Mouse (Mus musculus) hindbrain, postnatal 0 days (tissue): Measurements from ENCODE around the gene Ap2a1. TPM values are rescaled to one million over a fixed set of nuclear protein-coding genes. Genes with fewer than 3 reads are reported as not detected.
A peak's percentile ranks its signal among the peaks of the same experiment; 100 is the strongest.

Experiments
- ATAC-seq: fragments of 200-750 bp; cut with Nextera tagmentation; 2 replicates; pipeline ENCODE4 v1.8.0; 2017; ENCODE audit warnings: mild to moderate bottlenecking, moderate TSS enrichment, moderate library complexity
- DNase-seq: peaks from one replicate; pipeline ENCODE4 v3.0.0-alpha.2; 2015; ENCODE audit warnings: low spot score
- H3K27ac ChIP-seq: fragments of 300-500 bp; sonication (generic); 2 replicates; pipeline ENCODE4 v1.5.1; 2014; ENCODE audit warnings: mild to moderate bottlenecking
- H3K27me3 ChIP-seq: fragments of 300-500 bp; sonication (generic); 2 replicates; pipeline ENCODE4 v1.6.1; 2014; ENCODE audit warnings: low read length, mixed read lengths; ENCODE audit not compliant: insufficient read depth
- H3K36me3 ChIP-seq: fragments of 300-500 bp; sonication (generic); 2 replicates; pipeline ENCODE4 v1.6.1; 2014; ENCODE audit warnings: low read length, mixed read lengths; ENCODE audit not compliant: insufficient read depth
- H3K4me1 ChIP-seq: fragments of 300-500 bp; sonication (generic); 2 replicates; pipeline ENCODE4 v1.6.1; 2014; ENCODE audit warnings: antibody characterized with exemption, low read length, mixed read lengths; ENCODE audit not compliant: insufficient read depth
- H3K4me2 ChIP-seq: fragments of 300-500 bp; sonication (generic); 2 replicates; pipeline ENCODE4 v1.6.1; 2014; ENCODE audit warnings: low read depth, mild to moderate bottlenecking, low read length, moderate library complexity, mixed read lengths
- H3K4me3 ChIP-seq: fragments of 300-500 bp; sonication (generic); 2 replicates; pipeline ENCODE4 v1.5.1; 2014; ENCODE audit warnings: low read length
- H3K9ac ChIP-seq: fragments of 300-500 bp; sonication (generic); replicated peaks from 2 replicates; pipeline ENCODE4 v1.6.1; 2014; ENCODE audit warnings: mild to moderate bottlenecking, low read length, moderate library complexity, mixed read lengths
- H3K9me3 ChIP-seq: fragments of 300-500 bp; sonication (generic); 2 replicates; pipeline ENCODE4 v1.6.1; 2016; ENCODE audit warnings: low read length, mixed read lengths
- CTCF ChIP-seq: IDR thresholded peaks from 2 replicates; pipeline ENCODE4 v1.5.1; 2016; ENCODE audit warnings: antibody characterized with exemption, control low read depth, low read depth
- WGBS: fragments of 180-500 bp; shearing (Covaris S2); extraction: QIAGEN DNeasy Blood & Tissue Kit; methylation state at CpG from one replicate; pipeline ENCODE4 v1.1.7; 2014; 5-methylcytosine and 5-hydroxymethylcytosine counted together
- polyA plus RNA-seq: library from polyadenylated mRNA; unstranded; fragments of >200 nt; fragmentation: Nextera tagmentation; extraction: Ambion mirVana; gene quantifications from 2 replicates; pipeline ENCODE4 v1.2.1, GENCODE M21; 2015
- total RNA-seq: library from RNA; depleted of rRNA; stranded (reverse); fragments of >200 nt; gene quantifications from 2 replicates; pipeline ENCODE4 v1.2.3, GENCODE M21; 2014

Gene Ap2a1
- total and polyA plus RNA-seq, 2 experiments from 2014 or later: 115 to 255 TPM

GRCm38 (mm10) chr7:44954091-44954885 is 25.0 kb upstream of the Ap2a1 start:
- Histone ChIP-seq H3K4me1 (0 out of 2 replicates have a peak, but pooled peaks cover 6% of the 10 kb centered on the region), H3K4me3 (no peak overlapping the region), H3K4me2 (no peak overlapping the region), H3K9ac (no peak overlapping the region), H3K27me3 (peaks cover 6% of the 10 kb centered on the region), H3K36me3 (no peaks in the 10 kb centered on the region; the same call in 1 of the 2 replicates), H3K9me3 (no peaks in the 10 kb centered on the region), H3K27ac (0 out of 2 replicates have a peak overlapping the region, but pooled peaks have one; percentile 2)
- WGBS: 72% methylated on average over 12 of the region's 12 CpGs
- TF ChIP-seq CTCF: no peak
- ATAC-seq: no peak
- DNase-seq: no peak

GRCm38 (mm10) chr7:44953561-44953960 is 24.3 kb upstream of the Ap2a1 start:
- TF ChIP-seq CTCF: no peak
- DNase-seq: no peak
- Histone ChIP-seq H3K36me3 (no peaks in the 10 kb centered on the region; the same call in 1 of the 2 replicates), H3K4me2 (no peak overlapping the region), H3K9ac (no peak overlapping the region), H3K27ac (0 out of 2 replicates have a peak overlapping the region, but pooled peaks have one; percentile 2), H3K27me3 (peaks cover 6% of the 10 kb centered on the region), H3K4me1 (0 out of 2 replicates have a peak, but pooled peaks cover 6% of the 10 kb centered on the region), H3K4me3 (no peak overlapping the region), H3K9me3 (no peaks in the 10 kb centered on the region)
- ATAC-seq: no peak
- 49% methylated on average over 14 of the region's 14 CpGs for WGBS

GRCm38 (mm10) chr7:44952611-44953306 is 23.5 kb upstream of the Ap2a1 start:
- peak; percentile 88 for ATAC-seq
- no peak for TF ChIP-seq CTCF
- peak overlapping the region; percentile 46 for H3K4me3 ChIP-seq
- peak overlapping the region; percentile 9; the same call in 1 of the 2 replicates for H3K27ac ChIP-seq
- WGBS: 8% methylated on average over 24 of the region's 24 CpGs
- peak; percentile 91 for DNase-seq
- H3K36me3 ChIP-seq: no peaks in the 10 kb centered on the region
- H3K4me1 ChIP-seq: 0 out of 2 replicates have a peak, but pooled peaks cover 6% of the 10 kb centered on the region
- H3K9ac ChIP-seq: peak overlapping the region; percentile 51
- H3K9me3 ChIP-seq: no peaks in the 10 kb centered on the region
- peaks cover 6% of the 10 kb centered on the region for H3K27me3 ChIP-seq
- peak overlapping the region; percentile 93 for H3K4me2 ChIP-seq

- DNase-seq (peak; percentile 28), ATAC-seq (peak; percentile 10; the same call in 1 of the 2 replicates)
- TF ChIP-seq CTCF: no peak
- H3K4me1 ChIP-seq: 0 out of 2 replicates have a peak, but pooled peaks cover 6% of the 10 kb centered on the region
- no peak overlapping the region; the same call in 1 of the 2 replicates for H3K9ac ChIP-seq
- no peaks in the 10 kb centered on the region for H3K36me3 ChIP-seq
- H3K9me3 ChIP-seq: no peaks in the 10 kb centered on the region
- H3K4me3 ChIP-seq: peak overlapping the region; percentile 46
- peak overlapping the region; percentile 93 for H3K4me2 ChIP-seq
- WGBS: 3% methylated on average over 10 of the region's 10 CpGs
- peak overlapping the region; percentile 9; the same call in 1 of the 2 replicates for H3K27ac ChIP-seq
- H3K27me3 ChIP-seq: peaks cover 6% of the 10 kb centered on the region
These were observed 22.7 kb upstream of the Ap2a1 start for GRCm38 (mm10) chr7:44951960-44952359.

GRCm38 (mm10) chr7:44949922-44950321 is 20.6 kb upstream of the Ap2a1 start:
- Histone ChIP-seq H3K9ac (no peak overlapping the region), H3K36me3 (no peaks in the 10 kb centered on the region), H3K9me3 (no peaks in the 10 kb centered on the region), H3K4me2 (no peak overlapping the region), H3K27me3 (peaks cover 6% of the 10 kb centered on the region), H3K4me3 (no peak overlapping the region), H3K27ac (no peak overlapping the region), H3K4me1 (0 out of 2 replicates have a peak, but pooled peaks cover 6% of the 10 kb centered on the region)
- TF ChIP-seq CTCF: no peak
- DNase-seq (no peak), ATAC-seq (no peak)
- 74% methylated on average over 6 of the region's 6 CpGs for WGBS

- H3K4me3 ChIP-seq: no peak within 1 kb of the TSS
- H3K27me3 ChIP-seq: no peaks in the 10 kb centered on the region
- H3K4me2 ChIP-seq: no peak within 1 kb of the TSS
- no peaks in the 10 kb centered on the region for H3K9me3 ChIP-seq
- WGBS: 78% methylated on average over 7 of the region's 7 CpGs
- no peak within 1 kb of the TSS for H3K9ac ChIP-seq
- no peak for TF ChIP-seq CTCF
- H3K27ac ChIP-seq: no peak within 1 kb of the TSS
- no peak for ATAC-seq
- no peaks in the 10 kb centered on the region for H3K4me1 ChIP-seq
- DNase-seq: no peak
- H3K36me3 ChIP-seq: no peaks in the 10 kb centered on the region
These were observed 13.6 kb upstream of the Ap2a1 start, which contains the start of gene Tsks for GRCm38 (mm10) chr7:44942904-44943303. Tsks (plus strand) TSS chr7:44943204.
